Mouse (Mus musculus): ENCODE results near the gene Gm45713. TPM values are rescaled to one million over a fixed set of nuclear protein-coding genes. Genes with fewer than 3 reads are reported as not detected.

The Gm45713 gene
- total and polyA plus RNA-seq, 3 experiments: 3.9 TPM; not detected in 2

DNA sequence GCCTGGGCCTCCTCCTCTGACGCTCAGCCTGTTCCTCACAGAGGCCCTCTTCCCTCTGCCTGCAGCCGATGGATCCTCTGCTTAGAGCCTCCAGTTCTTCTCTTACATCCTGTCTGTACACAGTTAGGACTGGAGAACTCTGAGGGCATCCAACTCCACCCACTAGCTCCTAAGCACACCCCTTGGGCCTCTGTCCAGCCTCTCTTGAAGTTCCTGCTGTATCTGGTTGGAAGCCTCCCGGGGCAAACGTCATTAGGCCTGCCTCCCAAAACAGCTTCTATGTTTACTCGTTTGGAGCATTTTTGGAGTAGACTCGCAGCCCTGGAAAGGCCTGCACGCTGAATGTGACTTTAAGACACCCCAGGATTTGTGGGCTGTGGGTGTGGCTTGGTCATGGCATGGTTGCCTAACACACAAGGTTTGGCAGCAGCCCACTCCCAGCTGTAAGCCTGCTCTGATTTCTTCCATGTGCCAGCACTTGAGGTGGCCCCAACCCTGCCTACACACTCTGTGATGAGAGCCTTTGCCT is 32.3 kb downstream of the Gm45713 start, which contains the start of gene Fcgrt:
Gene Fcgrt, minus strand, starts transcription at position 200 of the 529 bp plus-strand sequence.
- peak; percentile 67 for DNase-seq (ENCODE audit: low read depth, low spot score)
- H3K4me3 ChIP-seq (ENCODE audit: control insufficient read depth in 1 of 2, insufficient read depth in 1 of 2, low read depth in 2 of 2, low read length in 2 of 2): no peak within 1 kb of the TSS
- TF ChIP-seq ZKSCAN1 (IDR thresholded peaks at IDR 0.05; ENCODE audit: low read depth, low read length) (no peak), GATA1 (IDR thresholded peaks at IDR 0.05; ENCODE audit: low read depth, low read length) (no peak), POLR2AphosphoS2 (IDR thresholded peaks at IDR 0.05; ENCODE audit: low read length) (no peak), ZMIZ1 (IDR thresholded peaks at IDR 0.05; ENCODE audit: low read depth, low read length) (no peak), ZC3H11A (IDR thresholded peaks at IDR 0.05; ENCODE audit: low read depth, low read length) (no peak), MAX (IDR thresholded peaks at IDR 0.05; ENCODE audit: low read length) (no peak), NRF1 (IDR thresholded peaks at IDR 0.05; ENCODE audit: insufficient read depth, low read depth, low read length, poor library complexity, severe bottlenecking) (no peak), TAL1 (IDR thresholded peaks at IDR 0.05; ENCODE audit: low read length) (no peak), POLR2AphosphoS5 (IDR thresholded peaks at IDR 0.05; ENCODE audit: borderline replicate concordance, low read depth, low read length) (no peak), MAFK (IDR thresholded peaks at IDR 0.05; ENCODE audit: borderline replicate concordance, low read depth, low read length) (no peak), KAT2A (conservative IDR thresholded peaks at IDR 0.05; ENCODE audit: low read depth, low read length) (no peak), GABPA (IDR thresholded peaks at IDR 0.05; ENCODE audit: low read depth, low read length) (no peak), CTCF (IDR thresholded peaks at IDR 0.05 in 2 of 3, conservative IDR thresholded peaks at IDR 0.05 in 1 of 3; ENCODE audit: control insufficient read depth in 1 of 3, insufficient read depth in 1 of 3, low read depth in 2 of 3, low read length in 3 of 3, poor library complexity in 1 of 3, severe bottlenecking in 1 of 3) (no peak), CHD2 (IDR thresholded peaks at IDR 0.05; ENCODE audit: low read length) (no peak), UBTF (IDR thresholded peaks at IDR 0.05; ENCODE audit: borderline replicate concordance, insufficient read depth, low read depth, low read length) (no peak), MAZ (IDR thresholded peaks at IDR 0.05; ENCODE audit: low read depth, low read length) (no peak)
- no peaks in the 10 kb centered on the region for H3K9me3 ChIP-seq (replicated peaks; ENCODE audit: insufficient read depth, low read length)
- no peak within 1 kb of the TSS for H3K9ac ChIP-seq (ENCODE audit: control insufficient read depth, low read depth, low read length, poor library complexity, severe bottlenecking)
- no peaks in the 10 kb centered on the region for H3K79me2 ChIP-seq (ENCODE audit: control insufficient read depth, insufficient read depth, low read length, poor library complexity)
- H3K36me3 ChIP-seq (ENCODE audit: control insufficient read depth in 1 of 2, insufficient read depth in 2 of 2, low read length in 2 of 2): no peaks in the 10 kb centered on the region
- peaks cover 0 to 8% of the 10 kb centered on the region in 2 experiments; a peak in 2 of 4 replicates for H3K4me1 ChIP-seq (ENCODE audit: control insufficient read depth in 1 of 2, insufficient read depth in 2 of 2, low read length in 2 of 2)
- H3K27me3 ChIP-seq (ENCODE audit: control insufficient read depth in 1 of 2, insufficient read depth in 2 of 2, low read length in 2 of 2): no peaks in the 10 kb centered on the region
- no peak within 1 kb of the TSS for H3K27ac ChIP-seq (ENCODE audit: control insufficient read depth, low read depth, low read length)

DNA sequence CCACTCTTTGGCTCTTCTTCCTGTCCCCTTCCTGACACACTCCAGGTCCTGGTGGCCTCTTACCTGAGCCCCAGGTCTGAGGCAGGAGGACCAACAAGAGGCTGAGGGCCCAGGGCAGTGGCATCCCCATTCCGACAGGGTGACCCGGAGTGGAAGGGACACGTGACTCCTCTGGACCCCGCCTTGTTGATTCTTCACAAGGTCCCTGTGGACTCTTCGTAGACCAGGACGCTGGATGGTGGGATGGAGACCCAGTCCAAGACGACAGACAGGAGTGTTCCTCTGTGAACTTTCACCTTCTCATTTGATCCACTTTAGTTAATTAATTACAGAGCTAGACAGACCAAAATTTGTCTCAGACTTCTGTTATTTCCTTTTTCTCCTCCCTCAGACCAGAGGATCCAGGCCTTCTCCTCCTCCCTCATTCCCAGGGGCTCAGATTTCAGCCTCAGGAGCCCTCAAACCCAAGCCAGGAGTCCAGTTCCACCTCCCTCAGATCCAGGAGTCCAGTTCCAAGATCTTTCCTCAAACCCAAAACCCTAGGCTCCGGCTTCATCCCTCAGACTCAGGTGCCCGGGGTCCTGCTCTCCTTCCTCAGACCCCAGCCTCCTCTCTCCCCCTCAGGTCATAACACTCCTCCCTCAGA is 33.0 kb downstream of the Gm45713 start:
- Histone ChIP-seq H3K9me3 (replicated peaks; ENCODE audit: insufficient read depth, low read length) (no peaks in the 10 kb centered on the region), H3K4me3 (ENCODE audit: control insufficient read depth in 1 of 2, insufficient read depth in 1 of 2, low read depth in 2 of 2, low read length in 2 of 2) (no peak overlapping the region), H3K9ac (ENCODE audit: control insufficient read depth, low read depth, low read length, poor library complexity, severe bottlenecking) (no peak overlapping the region), H3K4me1 (ENCODE audit: control insufficient read depth in 1 of 2, insufficient read depth in 2 of 2, low read length in 2 of 2) (peaks cover 2 to 11% of the 10 kb centered on the region in 2 experiments; a peak in 3 of 4 replicates), H3K27ac (ENCODE audit: control insufficient read depth, low read depth, low read length) (no peak overlapping the region), H3K27me3 (ENCODE audit: control insufficient read depth in 1 of 2, insufficient read depth in 2 of 2, low read length in 2 of 2) (no peaks in the 10 kb centered on the region), H3K79me2 (ENCODE audit: control insufficient read depth, insufficient read depth, low read length, poor library complexity) (no peaks in the 10 kb centered on the region), H3K36me3 (ENCODE audit: control insufficient read depth in 1 of 2, insufficient read depth in 2 of 2, low read length in 2 of 2) (no peaks in the 10 kb centered on the region)
- DNase-seq (ENCODE audit: low read depth, low spot score): no peak
- TF ChIP-seq NELFE (IDR thresholded peaks at IDR 0.05; ENCODE audit: low read depth, low read length) (no peak), UBTF (IDR thresholded peaks at IDR 0.05; ENCODE audit: borderline replicate concordance, insufficient read depth, low read depth, low read length) (no peak), USF1 (IDR thresholded peaks at IDR 0.05; ENCODE audit: low read depth, low read length) (0 out of 2 replicates have a peak, but pooled peaks have one; percentile 21)

Measured in MEL (cell line).